Mouse (Mus musculus) liver, postnatal 0 days (tissue): ENCODE data around the gene Upk2.

Experiments used
- CTCF ChIP-seq: sonication (generic); IDR thresholded peaks from 2 replicates; pipeline ENCODE4 v1.5.1; 2016; ENCODE audit warnings: antibody characterized with exemption, low read depth
- EP300 ChIP-seq: IDR thresholded peaks from 2 replicates; pipeline ENCODE4 v1.6.1; 2016; ENCODE audit warnings: antibody characterized with exemption, low read depth, mild to moderate bottlenecking

GRCm38 (mm10) chr9:44440961-44441360, 13.8 kb downstream of the Upk2 start, which contains the start of gene Foxr1:
- TF ChIP-seq EP300: no peak
- no peak for TF ChIP-seq CTCF
